Comparison of ENCODE assay signal across 8 mouse cellular contexts in the genomic region with DNA sequence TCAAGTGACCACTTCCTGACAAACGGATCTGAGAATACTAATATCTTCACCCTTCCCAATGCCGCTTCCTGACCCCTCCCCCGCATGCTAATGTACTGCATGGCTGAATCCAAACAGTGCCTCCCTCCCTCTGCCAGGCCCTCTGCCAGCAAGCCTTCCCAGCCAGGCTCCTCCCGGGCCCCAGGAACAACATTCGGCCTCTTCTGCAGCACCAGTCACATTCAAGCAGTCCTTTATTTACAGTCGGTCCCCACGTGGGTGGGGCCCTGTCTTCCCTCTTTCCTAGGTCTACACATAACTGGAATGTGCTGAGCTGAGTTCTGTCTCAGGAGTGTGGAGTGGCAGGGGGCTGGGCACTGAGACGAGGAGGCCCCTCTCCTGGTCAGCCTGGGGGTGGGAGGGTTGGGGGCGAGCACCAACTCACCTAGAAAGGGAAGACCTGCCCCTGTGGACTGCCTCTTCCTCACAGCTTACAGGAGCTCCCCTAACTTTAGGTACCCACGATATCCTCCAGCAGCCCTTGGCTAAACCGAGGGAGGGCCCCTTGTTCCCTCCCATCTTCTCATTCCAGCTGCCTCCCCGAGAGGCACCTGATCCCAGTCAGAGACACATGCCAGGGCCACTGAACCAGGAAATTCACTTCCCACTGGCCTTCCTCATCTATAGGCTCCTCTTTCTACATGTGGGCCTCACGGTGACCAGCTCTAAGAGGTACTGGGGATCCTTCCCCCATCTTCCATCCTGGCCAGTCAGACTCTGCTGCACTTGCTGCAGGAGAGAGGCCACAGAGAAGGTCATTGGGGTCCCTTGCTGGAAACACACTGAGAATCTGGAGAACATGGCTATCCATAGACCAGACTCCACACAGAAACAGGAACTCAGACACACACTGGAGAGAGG. TPM values are rescaled to one million over a fixed set of nuclear protein-coding genes. Genes with fewer than 3 reads are reported as not detected.
DNase-seq lines count a peak whose midpoint lies in the region; ATAC-seq lines count a peak whose summit lies in the region.

No protein-coding gene starts in this region.

- H3K27ac ChIP-seq in brown adipose tissue, adult 24 weeks (replicated peaks; ENCODE audit: low read depth, low read length): peak overlapping the region; percentile 38; the same call in 1 of the 2 replicates
- H3K27ac ChIP-seq in forebrain, embryonic 16.5 days (ENCODE audit: low read length): peak overlapping the region; percentile 48
- peak overlapping the region; percentile 70 for H3K27ac ChIP-seq in hindbrain, embryonic 10.5 days
- peak overlapping the region; percentile 92 for H3K27ac ChIP-seq in lung, embryonic 15.5 days

- peak overlapping the region; percentile 14; the same call in 1 of the 2 replicates for H3K4me2 ChIP-seq in forebrain, embryonic 16.5 days (ENCODE audit: low read length)
- H3K4me2 ChIP-seq in lung, embryonic 15.5 days: peak overlapping the region; percentile 63

- WGBS in forebrain, embryonic 16.5 days: 5% methylated on average over 13 of the region's 13 CpGs
- 11% methylated on average over 13 of the region's 13 CpGs for WGBS in hindbrain, embryonic 10.5 days
- 9% methylated on average over 13 of the region's 13 CpGs for WGBS in lung, embryonic 15.5 days

- no peaks in the 10 kb centered on the region for H3K27me3 ChIP-seq in forebrain, embryonic 16.5 days (replicated peaks; ENCODE audit: control insufficient read depth, insufficient read depth, low read length)
- H3K27me3 ChIP-seq in hindbrain, embryonic 10.5 days (ENCODE audit: insufficient read depth, poor library complexity, severe bottlenecking): no peaks in the 10 kb centered on the region
- H3K27me3 ChIP-seq in lung, embryonic 15.5 days: no peaks in the 10 kb centered on the region

- no peaks in the 10 kb centered on the region for H3K9me3 ChIP-seq in forebrain, embryonic 16.5 days (ENCODE audit: control insufficient read depth, low read length)
- H3K9me3 ChIP-seq in hindbrain, embryonic 10.5 days: no peaks in the 10 kb centered on the region
- H3K9me3 ChIP-seq in lung, embryonic 15.5 days: no peaks in the 10 kb centered on the region

- H3K4me1 ChIP-seq in brown adipose tissue, adult 24 weeks (ENCODE audit: control insufficient read depth, insufficient read depth, insufficient read length, low read length): peaks cover 63% of the 10 kb centered on the region
- peaks cover 62% of the 10 kb centered on the region for H3K4me1 ChIP-seq in forebrain, embryonic 16.5 days (replicated peaks; ENCODE audit: control insufficient read depth, insufficient read depth, low read length)
- peaks cover 89% of the 10 kb centered on the region for H3K4me1 ChIP-seq in hindbrain, embryonic 10.5 days (replicated peaks)
- peaks cover 79% of the 10 kb centered on the region for H3K4me1 ChIP-seq in lung, embryonic 15.5 days

- DNase-seq in 3134 (ENCODE audit: extremely low read depth, insufficient read length, low spot score): peak; percentile 79
- DNase-seq in hindbrain, embryonic 10.5 days (ENCODE audit: low spot score): peak; percentile 46
- peak; percentile 68 to 75 for DNase-seq in layer of hippocampus, postnatal 10 days (ENCODE audit: low spot score in 2 of 2)
- peak; percentile 88 for DNase-seq in retina, postnatal 1 day

- H3K4me3 ChIP-seq in brown adipose tissue, adult 24 weeks (ENCODE audit: insufficient read depth, low read depth, low read length): no peak overlapping the region
- no peak overlapping the region for H3K4me3 ChIP-seq in forebrain, embryonic 16.5 days (replicated peaks; ENCODE audit: low read length)
- H3K4me3 ChIP-seq in hindbrain, embryonic 10.5 days: peak overlapping the region; percentile 31
- no peak overlapping the region for H3K4me3 ChIP-seq in lung, embryonic 15.5 days

- peak; percentile 18; the same call in 1 of the 2 replicates for ATAC-seq in forebrain, embryonic 16.5 days
- ATAC-seq in lung, embryonic 15.5 days (ENCODE audit: borderline replicate concordance, extremely low read depth, low FRiP score, low TSS enrichment): peak; percentile 67; the same call in 1 of the 2 replicates
- ATAC-seq in granulocyte monocyte progenitor cell, adult 5-6 weeks (replicated peaks; ENCODE audit: poor library complexity, severe bottlenecking): no peak

- no peaks in the 10 kb centered on the region for H3K36me3 ChIP-seq in forebrain, embryonic 16.5 days (ENCODE audit: control insufficient read depth, insufficient read depth)
- H3K36me3 ChIP-seq in hindbrain, embryonic 10.5 days: peaks cover 62% of the 10 kb centered on the region
- 0 out of 2 replicates have a peak, but pooled peaks cover 5% of the 10 kb centered on the region for H3K36me3 ChIP-seq in lung, embryonic 15.5 days

- no peak overlapping the region for H3K9ac ChIP-seq in forebrain, embryonic 16.5 days (replicated peaks; ENCODE audit: low read depth, low read length)
- H3K9ac ChIP-seq in lung, embryonic 15.5 days: 0 out of 2 replicates have a peak overlapping the region, but pooled peaks have one; percentile 2

RNA-seq across cellular contexts. Expression of gene Tet3, which starts 15.2 kb away (rescaled TPM):
- 5.0 and 7.0 TPM in 2 replicates for polyA plus RNA-seq in brown adipose tissue, adult 24 weeks (2012; ENCODE audit: insufficient read depth, insufficient read length, missing spikeins)
- polyA plus RNA-seq in forebrain, embryonic 16.5 days (2015; fragmentation: Nextera tagmentation; extraction: Ambion mirVana): 60.9 and 64.3 TPM in 2 replicates
- polyA plus RNA-seq in hindbrain, embryonic 10.5 days (2016; fragmentation: Nextera tagmentation; extraction: Ambion mirVana): 51.1 and 56.5 TPM in 2 replicates
- total RNA-seq in layer of hippocampus, postnatal 10 days (2021): 100 to 1,000 TPM; 102 TPM
- 36.1 and 37.1 TPM in 2 replicates for polyA plus RNA-seq in lung, embryonic 15.5 days (2015; fragmentation: Nextera tagmentation; extraction: Ambion mirVana)
- 35.6 and 46.9 TPM in 2 replicates for total RNA-seq in granulocyte monocyte progenitor cell, adult 5-6 weeks (2014; fragmentation: Nextera tagmentation)
- total RNA-seq in granulocyte monocyte progenitor cell, adult 5-6 weeks (2017): 13.4 and 17.5 TPM in 2 replicates

Comparison
In these comparisons a context has a peak if more than half of its experiments do, and no peak if none do; other contexts are left out.
1. H3K27ac ChIP-seq: peak in every context shown above with its lines; median percentile 92 in lung, embryonic 15.5 days; 70 in hindbrain, embryonic 10.5 days; 48 in forebrain, embryonic 16.5 days; 38 in brown adipose tissue, adult 24 weeks.